Mouse (Mus musculus): ENCODE data around the gene Rae1.

Gene Rae1

DNA sequence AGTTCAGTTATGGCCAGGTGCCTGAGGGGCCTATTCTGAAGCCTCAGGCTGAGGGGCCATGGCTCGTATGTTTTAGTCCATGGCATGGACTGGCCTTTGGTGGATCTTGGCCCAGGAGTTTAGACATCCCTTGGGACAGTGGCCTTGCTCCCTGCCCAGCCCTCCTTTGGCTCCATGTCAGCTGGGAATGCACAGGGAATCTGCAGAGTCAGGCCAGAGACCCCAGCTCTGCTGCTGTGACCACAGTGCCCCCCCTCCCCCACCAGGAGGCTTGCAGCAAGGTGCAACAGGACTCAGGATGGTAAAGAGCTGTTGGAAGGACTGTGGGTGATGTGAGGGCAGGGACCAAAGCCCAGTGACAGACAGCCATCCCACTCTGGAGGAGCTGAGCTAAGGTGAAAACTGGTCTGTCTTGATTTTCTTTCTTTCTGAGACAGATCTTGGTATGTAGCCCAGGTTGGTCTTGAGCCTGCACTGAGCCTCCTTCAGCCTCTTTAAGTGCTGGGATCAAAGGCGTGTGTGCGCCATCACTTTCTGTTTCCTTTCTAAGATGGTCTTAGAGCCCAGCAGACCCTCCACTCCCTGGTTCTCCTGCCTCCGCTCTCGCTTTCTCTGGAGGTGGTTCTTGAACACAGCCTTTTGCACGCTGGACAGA lies 27.4 kb downstream of the Rae1 start:
- no peak for DNase-seq (ENCODE audit: low spot score in 2 of 2)

GRCm38 (mm10) chr2:173027824-173028495 lies 28.0 kb downstream of the Rae1 start:
- no peak for DNase-seq (ENCODE audit: low spot score in 2 of 2)

- DNase-seq (ENCODE audit: low spot score in 2 of 2): no peak
These were observed 28.7 kb downstream of the Rae1 start for GRCm38 (mm10) chr2:173028508-173029031.

DNA sequence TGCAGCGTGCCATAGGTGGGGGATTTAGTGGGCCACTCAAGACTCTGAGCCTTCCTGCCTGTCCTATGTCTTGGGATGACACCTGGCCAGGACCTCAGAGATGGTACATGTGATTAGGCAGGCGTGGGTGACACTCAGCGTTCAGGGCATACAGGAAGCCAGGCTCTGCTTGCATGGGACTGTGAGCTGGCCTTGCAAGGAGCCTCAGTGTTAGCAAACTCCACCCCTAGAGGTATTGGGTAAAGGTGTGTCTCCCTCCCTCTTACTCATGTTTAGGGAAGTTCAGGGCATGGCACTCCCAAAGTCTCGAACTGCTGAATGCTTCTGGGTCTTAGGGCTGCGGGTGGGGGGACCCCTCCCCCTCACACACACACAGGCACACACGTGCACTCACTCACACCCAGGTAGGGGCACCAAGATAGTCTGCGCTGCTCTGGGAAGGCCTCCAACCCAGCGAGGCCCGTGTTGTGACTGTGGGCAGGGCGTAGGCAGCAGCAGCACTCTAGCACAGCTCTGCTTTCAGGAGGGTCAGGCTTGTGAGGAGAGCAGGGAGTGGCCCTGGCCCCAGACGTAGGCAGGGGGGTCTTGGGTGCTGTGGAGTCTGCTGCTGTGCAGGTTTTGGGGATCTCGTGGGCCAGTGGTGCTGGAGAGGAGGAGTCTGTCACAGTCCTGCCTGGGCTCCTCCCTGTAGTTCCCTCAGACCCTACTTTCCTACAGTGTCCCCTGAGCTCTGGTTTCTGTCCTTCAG lies 30.8 kb downstream of the Rae1 start:
- no peak for DNase-seq (ENCODE audit: low spot score in 2 of 2)

DNA sequence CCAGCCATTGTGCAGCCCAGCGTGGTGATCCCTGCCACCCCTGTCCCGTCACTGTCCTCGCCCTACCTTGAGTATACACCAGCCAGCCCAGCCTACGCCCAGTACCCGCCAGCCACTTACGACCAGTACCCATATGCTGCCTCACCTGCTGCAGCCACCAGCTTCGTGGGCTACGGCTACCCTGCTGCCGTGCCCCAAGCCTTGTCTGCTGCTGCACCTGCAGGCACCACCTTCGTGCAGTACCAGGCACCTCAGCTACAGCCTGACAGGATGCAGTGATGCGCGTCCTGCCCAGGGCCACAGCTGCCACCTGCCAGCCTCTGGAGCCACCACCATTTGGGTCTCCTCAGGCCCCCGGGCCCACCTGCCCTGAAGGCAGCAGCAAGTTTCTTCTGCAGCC lies 33.6 kb downstream of the Rae1 start:
- DNase-seq (ENCODE audit: low spot score in 2 of 2): no peak

GRCm38 (mm10) chr2:173034998-173035397 lies 35.1 kb downstream of the Rae1 start:
- DNase-seq (ENCODE audit: low spot score in 2 of 2): no peak

GRCm38 (mm10) chr2:173035653-173036052 lies 35.7 kb downstream of the Rae1 start:
- DNase-seq (ENCODE audit: low spot score in 2 of 2): no peak

DNA sequence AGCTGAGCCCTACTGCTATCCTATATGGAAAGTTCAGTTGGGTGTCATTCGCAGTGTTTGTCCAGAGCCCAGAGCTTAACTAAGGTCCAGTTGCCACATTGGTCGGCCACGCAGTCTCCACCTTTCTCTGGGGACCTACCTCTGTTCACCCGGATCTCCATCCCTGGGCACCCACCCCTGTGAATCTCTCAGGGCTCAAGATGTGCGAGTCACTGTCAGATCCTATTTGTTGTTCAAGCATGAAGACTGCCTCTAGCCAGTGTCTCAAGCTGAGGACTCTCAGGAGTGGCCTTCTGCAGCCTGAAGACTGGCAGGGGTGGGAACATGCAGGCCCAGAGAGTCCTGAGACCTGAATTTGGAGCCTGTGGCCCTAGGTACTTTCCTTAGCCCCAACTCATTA lies 36.1 kb downstream of the Rae1 start:
- DNase-seq (ENCODE audit: low spot score in 2 of 2): no peak

DNA sequence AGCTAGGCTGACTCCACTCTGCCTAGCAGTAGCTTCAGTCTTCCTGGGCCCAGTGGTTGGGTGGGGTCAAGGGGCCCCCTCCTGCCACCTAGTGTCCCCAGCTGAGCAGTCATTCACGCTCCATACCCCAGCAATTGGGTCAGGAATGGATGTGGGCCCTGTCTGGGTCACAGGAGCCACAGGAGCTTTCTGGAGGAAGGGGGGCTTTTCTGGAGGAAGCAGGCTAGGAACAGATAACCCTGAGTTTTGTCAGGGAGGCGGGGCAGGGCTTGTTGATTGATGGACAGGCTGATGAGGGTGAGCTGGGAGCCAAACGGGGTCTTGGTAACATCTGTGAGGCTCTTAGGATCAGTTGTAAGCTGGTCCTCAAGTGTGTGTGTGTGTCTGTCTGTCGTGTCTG lies 36.7 kb downstream of the Rae1 start:
- DNase-seq (ENCODE audit: low spot score in 2 of 2): no peak

- DNase-seq (ENCODE audit: low spot score in 2 of 2): no peak
These were observed 37.4 kb downstream of the Rae1 start for GRCm38 (mm10) chr2:173037347-173037746.

DNA sequence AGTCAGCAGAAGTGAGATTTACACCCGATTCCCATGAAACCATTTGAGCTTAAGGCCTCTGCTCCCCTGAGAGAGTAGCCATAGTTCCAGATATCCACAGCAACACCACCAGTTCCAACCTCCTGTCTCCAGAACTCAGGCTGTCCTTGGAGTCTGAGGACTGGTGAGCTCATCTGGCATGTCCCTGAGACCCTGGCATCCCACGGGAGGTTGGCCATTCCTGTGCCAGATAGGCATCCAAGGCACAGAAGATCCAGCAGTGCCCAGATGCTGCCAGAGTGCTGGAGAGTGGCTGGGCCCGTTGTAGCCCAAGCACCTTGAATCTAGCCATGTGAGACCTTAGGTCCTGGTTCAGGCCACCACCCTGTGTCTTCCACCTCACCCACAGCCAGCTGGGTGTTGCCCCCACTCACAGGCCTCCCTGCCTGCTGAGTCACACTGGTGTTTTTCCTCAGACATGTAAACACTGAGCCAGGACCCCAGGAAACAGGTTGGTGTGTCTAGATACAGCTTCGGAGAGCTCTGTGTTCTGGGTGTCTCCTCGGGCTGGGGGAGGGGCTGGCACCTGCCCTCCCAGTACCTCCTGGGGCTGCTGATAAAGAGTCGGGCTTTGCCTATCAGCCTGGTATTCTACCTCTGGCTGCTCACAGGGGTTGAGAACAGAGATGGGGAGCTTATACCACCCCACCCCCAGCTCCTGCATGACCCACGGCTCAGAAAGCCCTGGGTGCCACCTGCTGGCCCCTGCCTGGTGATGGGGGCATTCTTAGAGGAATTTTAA lies 38.1 kb downstream of the Rae1 start:
- no peak for DNase-seq (ENCODE audit: low spot score in 2 of 2)

DNA sequence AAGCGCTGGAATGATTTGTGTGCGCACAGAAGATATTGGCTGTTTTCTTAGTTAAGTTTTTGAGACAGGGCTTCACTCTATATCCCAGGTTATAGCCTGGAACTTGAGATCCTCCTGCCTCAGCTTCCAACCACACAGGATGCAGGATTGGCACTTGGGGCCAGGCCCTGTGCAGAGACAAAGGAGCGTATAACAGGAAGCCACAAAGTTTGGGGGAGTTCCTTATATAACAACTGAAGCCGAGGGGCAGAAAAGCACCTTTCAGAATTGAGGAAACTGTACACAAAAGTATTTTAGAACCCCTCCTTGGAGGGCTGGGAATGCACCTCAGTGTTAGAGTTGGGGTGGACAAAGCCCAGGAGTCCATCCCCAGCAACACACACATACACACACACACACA lies 39.1 kb downstream of the Rae1 start:
- DNase-seq (ENCODE audit: low spot score in 2 of 2): no peak

DNA sequence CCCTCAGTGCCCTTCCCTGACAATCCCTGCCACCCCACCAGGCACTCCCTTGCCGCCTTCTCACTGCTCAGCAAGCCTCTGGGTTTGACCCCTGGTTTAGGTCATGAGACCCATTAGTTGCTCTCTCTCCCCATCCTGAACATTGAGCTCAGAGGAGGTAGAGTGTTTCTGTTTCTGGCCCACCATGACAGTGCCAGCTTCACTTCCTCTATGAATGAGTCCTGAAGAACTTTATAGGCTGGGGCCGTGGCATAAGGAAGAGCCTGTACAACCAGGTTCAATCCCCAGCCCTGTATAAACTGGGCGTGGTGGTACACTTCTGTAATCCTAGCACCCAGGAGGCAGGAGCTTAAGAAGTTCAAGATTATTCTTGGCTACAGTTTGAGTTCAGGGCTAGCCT lies 40.9 kb downstream of the Rae1 start:
- DNase-seq (ENCODE audit: low spot score in 2 of 2): no peak

DNA sequence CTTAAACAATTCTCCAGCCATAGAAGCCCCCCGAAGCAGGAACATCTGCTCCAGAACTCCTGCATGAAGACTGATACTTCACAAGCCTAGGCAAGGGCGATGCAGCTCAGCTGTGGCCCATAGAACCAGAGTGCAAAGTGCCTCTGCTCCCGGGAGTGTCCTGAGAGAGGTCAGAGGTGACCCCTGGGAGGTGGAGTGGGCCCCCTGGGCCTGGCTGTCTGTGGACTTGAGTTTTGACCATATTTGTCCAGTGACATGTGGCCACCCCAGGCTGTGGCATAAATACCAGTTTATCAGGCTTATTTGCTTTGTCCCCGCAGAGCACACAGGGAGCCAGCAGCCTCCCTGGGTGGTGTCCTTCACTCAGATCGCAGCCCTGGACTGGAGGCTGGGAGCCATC lies 41.3 kb downstream of the Rae1 start:
- no peak for DNase-seq (ENCODE audit: low spot score in 2 of 2)

DNA sequence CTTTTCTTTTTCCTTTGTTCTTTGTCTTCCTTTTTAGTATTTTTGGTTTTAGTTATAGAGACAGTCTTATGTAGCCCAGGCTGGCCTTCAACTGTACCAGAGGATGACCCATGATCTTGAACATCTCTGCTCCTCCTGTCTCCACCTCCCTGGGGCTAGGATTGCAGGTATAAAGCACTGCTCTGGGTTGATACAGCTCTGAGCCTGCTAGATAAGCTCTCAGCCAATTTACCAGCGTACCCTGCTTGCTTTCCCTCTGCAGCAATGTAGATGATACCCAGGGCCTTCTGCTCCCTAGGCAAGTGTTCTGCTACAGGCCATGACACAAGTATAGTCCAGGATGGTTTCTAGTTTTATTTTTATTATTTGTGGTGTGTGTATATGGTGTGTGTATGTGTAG lies 42.0 kb downstream of the Rae1 start:
- no peak for DNase-seq (ENCODE audit: low spot score in 2 of 2)

- no peak for DNase-seq (ENCODE audit: low spot score in 2 of 2)
These were observed 42.7 kb downstream of the Rae1 start for GRCm38 (mm10) chr2:173042504-173043162.

DNA sequence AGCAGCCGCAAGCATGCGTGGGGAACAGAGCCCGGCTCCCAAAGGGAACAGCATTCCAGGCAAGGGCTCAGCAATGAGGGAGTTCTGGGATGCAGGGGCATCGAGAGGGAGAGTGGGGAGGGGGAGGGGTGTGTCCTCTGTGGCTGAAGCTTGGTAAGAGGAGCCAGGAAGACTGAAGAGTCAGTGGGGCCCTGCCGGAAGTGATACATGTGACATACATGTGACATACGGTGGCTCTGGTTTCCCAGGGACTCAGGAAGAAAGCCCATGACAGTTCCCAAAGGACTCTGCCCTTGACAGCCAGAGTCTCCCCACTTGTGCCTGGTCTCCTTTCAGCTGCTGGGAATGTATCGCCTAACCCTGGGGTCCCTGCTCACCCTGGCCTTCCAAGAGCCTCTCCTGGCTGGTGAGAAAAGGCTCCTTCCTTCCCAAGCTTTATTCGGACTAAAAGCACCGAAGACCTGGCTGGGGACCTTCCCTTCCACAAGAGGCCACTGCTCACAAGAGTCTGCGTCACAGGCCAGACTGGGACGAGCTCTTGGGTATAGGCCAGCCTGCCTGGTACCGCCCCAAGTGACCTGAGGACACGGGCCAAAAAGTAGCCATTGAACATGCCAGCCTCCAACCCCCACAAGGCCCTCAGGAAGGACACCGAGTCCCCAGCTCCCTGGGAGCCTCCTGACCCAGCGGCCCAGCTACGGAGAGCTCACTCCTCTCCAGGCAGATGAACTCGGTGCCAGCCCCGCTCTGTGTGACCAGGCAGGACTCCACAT lies 44.5 kb downstream of the Rae1 start:
- DNase-seq (ENCODE audit: low spot score in 2 of 2): no peak

- no peak for DNase-seq (ENCODE audit: low spot score in 2 of 2)
These were observed 46.8 kb downstream of the Rae1 start for GRCm38 (mm10) chr2:173046582-173047297.

DNA sequence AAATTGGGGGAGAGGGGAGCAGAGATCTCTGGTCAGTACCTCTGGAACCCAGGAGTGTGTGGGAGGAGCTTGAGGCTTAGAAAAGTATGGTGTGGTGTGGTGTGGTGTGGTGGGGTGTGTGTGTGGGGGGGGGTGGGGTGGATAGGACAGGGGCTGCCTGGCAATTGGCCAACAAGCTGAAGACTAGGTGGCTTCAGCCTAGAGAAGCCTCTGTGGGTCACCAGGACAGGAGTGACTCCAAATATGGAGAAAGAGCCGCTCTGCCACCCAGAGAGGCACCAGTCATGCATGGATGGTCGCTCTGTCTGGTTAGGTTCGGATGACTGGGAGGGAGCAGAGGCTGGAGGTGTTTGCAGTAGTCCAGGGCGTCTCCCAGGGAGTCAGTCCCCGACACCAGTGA lies 47.6 kb downstream of the Rae1 start:
- no peak for DNase-seq (ENCODE audit: low spot score in 2 of 2)
